Mouse (Mus musculus): ENCODE measurements around the gene Cdsn.
A peak's percentile ranks its signal among the peaks of the same experiment; 100 is the strongest.

The Cdsn gene

DNA sequence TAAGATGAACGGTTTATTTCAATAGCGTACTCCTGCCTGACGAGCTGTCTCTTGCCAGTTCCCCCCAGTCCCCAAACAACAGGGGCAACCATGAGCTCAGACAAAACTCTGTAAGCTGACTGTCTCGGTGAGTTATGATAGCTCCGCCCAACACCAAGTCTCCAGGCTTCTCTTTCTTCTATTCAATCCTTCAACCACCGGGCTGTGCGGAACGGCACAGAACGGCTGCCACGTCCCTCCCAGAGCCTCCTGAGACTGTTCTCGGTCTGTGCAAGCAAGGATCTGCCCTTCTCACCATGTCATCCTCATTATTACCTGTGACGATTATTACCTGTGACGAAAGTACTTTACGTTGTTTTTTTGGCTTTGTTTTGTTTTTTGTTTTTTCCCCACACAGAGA, 18.9 kb downstream of the Cdsn start:
- no peak for DNase-seq (ENCODE audit: low read depth, low spot score)

DNA sequence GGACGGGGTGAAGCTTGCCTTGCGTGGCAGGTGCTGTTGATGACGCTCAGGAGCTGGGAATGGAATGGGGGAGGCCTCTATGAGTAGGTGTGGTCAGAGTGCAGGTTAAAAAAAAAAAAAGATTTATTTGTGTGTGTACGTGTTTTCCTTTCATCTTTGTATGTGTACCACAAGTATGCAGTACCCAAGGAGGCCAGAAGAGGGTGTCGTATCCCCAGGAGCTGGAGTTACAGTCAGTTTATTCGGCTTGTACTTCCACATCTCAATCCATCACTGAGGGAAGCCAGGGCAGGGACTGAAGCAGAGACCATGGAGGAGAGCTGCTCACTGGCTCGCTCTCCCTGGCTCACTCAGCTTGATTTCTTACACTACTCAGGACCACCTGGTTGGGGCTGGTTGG, 19.5 kb downstream of the Cdsn start:
- no peak for DNase-seq (ENCODE audit: low read depth, low spot score)

- DNase-seq (ENCODE audit: low read depth, low spot score), result peak; percentile 88
These were observed 26.3 kb downstream of the Cdsn start for GRCm38 (mm10) chr17:35578211-35578610.

DNA sequence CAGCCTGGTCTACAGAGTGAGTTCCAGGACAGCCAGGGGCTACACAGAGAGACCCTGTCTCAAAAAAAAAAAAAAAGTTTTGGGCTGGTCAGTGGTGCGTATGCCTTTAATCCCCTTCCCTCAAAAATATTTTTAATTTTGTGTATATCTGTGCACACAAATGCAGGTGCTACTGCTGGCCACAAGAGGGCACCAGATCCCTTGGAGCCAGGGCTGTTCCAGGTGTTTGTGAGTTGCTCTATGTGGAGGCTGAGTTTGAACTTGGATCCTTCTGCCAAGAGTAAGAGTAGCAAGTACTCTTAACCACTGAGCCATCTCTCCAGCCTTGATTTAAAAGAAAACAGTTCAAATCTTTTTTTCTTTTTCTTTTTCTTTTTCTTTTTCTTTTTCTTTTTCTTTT, 31.0 kb downstream of the Cdsn start:
- DNase-seq (ENCODE audit: low read depth, low spot score), result no peak

DNA sequence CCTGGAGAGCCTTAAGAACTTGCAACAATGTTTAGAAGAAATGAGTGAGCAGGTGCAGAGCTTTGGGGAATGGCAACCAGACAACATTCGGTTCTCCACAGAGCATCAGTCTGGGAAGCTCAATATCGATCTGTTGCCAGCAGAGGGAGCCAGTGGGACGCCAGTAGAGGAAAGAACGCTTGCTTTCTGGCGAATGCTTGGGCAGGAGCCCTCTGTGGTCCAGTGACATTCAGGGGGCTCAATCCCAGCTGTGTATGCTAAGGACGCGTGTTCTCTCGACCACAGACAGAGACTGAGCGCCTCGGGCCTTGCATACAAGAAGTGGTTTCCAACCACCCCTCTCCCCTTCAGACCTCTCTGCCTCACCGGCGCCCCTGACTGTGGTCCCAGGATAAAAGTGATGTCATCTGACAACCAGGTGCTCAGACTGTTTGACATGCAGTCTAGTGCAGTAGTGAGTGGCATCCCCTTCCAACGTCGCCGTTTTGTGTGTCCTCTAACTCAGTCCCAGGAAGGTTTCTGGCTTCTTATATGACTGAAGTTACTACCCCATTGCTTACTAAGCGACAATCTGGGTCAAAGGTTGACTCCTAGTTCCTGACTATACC, 32.5 kb downstream of the Cdsn start:
- peak; percentile 74 for DNase-seq (ENCODE audit: low read depth, low spot score)

DNA sequence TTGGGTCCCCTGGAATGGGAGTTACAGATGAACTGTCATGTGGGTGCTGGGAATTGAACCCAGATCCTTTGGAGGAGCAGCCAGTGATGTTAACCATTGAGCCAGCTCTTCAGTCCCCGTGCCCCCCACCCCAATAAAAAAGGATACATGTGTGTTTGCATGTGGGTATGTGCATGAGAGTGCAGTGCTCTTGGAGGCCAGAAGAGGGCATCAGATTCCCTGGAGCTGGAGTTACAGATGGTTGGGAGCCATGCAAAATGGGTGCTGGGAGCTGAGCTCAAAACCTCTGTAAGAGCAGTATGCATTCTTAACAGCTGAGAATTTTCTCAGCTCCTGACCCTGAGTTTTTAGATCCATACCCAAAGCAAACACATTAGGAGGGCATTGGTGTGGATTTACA, 35.4 kb downstream of the Cdsn start:
- DNase-seq (ENCODE audit: low read depth, low spot score), result no peak

DNA sequence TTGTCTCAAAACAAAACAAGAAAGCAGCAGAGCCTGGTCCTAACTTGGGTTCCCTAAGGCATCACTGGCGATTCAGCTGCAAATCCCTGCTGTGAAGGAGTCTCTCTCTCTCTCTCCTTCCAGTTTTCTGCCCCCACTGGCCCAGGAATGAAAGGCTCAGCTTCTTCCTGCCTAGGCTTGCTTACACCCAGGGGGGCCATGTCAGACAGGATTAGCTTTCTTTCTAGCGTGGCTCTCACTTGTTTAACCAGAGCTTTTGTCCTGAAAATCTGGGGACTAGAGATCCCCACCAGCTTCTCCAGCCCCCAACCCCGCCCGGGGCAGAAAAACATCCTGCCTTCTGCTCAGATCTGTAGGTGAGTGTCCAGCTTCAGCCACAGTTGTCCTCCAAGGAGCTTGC, 36.5 kb downstream of the Cdsn start:
- no peak for DNase-seq (ENCODE audit: low read depth, low spot score)

- peak; percentile 69 for DNase-seq (ENCODE audit: low read depth, low spot score)
These were observed 38.7 kb downstream of the Cdsn start for GRCm38 (mm10) chr17:35590410-35591218.

DNA sequence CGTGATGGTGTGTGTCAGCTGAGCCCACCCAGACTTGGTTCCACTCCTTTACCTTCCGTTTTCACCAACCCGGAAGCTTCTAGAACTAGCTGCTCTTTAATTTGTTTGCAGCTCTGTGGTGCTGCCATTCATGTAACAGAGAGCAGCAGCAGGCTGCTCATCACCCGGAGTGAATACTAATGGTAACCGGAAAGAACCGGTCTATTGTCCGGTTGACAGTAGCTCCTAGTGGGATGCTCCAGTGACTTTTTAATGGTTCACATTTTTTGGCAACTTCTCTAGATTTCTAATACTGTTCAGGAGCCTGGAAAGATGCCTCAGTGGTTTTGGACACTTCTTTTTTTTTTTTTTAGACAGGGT, 39.3 kb downstream of the Cdsn start:
- no peak for DNase-seq (ENCODE audit: low read depth, low spot score)

DNA sequence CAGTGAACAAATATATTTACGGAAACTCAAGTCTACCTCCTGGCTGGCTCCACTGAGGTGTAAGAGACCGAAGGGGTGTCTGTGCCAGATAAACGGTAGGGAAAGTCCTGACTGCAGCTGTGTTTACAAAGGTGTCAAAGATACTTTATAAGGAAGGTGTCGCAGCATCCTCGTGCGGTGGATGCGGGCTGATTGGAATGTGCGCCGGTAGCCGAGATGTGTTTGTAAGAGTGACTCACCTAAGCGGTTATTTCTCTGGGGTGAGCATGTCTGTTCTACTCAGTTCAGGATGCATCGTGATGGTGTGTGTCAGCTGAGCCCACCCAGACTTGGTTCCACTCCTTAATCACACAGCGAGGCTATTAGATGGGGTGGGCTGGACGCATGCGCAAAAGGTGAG, 39.8 kb downstream of the Cdsn start:
- DNase-seq (ENCODE audit: low read depth, low spot score), result no peak

DNA sequence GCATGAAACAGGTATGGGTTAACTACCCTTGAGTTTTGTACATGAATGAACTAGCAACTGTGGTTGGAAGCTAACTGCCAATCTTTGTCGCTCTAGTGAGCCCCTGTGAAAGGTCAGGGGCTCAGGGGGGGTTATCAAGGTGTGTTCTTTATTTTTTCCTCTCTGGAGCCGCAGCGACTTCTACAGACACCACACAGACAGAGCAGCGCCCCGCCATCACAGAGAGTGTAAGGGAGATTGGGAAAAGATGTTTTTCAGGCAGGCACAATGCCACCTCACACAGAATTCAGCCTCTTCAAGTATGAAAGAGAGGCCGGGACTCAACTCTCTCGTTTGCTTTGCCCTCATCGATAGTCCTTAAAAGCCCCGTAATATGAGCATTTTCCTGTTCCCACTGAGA, 40.2 kb downstream of the Cdsn start:
- DNase-seq (ENCODE audit: low read depth, low spot score), result no peak

DNA sequence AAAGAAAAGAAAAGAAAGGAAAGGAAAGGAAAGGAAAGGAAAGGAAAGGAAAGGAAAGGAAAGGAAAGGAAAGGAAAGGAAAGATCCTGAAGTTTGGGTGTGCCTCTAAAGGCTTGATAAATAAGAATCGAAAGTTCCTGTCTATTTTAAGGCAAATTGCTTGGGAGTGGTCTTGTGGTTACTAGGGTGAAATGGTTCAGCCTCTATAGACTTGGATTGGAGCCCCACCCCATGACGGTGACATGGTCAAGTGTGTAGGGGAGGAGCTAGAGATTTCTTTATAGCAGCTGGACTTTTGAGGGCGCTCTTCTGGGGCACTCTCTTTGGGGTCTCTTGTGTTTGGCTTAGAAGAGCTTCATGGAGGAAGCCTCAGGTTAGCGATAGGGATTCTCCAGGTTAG, 41.9 kb downstream of the Cdsn start:
- DNase-seq (ENCODE audit: low read depth, low spot score), result no peak

DNA sequence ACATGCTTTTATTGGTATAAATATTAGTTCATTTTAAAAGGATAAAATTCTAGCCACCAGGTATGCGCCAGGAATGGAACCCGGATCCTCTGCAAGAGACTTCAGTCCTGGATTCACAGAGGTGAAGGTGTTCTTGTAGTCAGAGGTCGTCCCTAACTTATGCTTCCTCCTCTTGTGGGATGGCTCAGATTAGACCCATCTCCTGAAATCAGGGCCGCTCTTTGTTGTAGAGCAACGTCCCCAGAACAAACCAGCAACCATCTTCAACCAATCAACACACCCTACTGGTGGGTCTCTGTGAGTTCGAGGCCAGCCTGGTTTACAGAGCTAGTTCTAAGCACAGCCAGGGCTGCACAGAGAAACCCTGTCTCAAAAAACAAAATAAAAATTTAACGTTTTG, 42.5 kb downstream of the Cdsn start:
- DNase-seq (ENCODE audit: low read depth, low spot score), result no peak

DNA sequence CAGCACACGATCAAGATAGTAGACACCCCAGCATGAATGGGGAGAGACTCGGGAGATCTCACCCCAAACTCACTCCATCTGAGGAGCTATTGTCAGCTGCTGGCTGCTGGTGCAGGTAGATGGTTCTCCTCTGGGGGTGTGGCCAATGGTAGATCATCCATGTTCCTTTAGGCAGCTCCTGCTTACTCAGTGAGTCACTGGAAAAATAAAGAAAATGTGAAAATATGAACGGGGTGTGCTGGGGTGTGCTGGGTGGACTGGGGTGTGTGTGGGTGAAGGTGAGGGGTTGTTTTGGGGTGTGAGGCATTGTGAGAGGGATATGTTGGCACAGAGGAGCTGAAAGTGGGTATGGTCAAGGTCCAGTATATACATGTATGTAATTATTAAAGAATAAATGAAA, 45.5 kb downstream of the Cdsn start:
- no peak for DNase-seq (ENCODE audit: low read depth, low spot score)

- no peak for DNase-seq (ENCODE audit: low read depth, low spot score)
These were observed 49.3 kb downstream of the Cdsn start, which contains the start of gene Sfta2 for GRCm38 (mm10) chr17:35601249-35601648. Gene Sfta2 (plus strand): TSS chr17:35601549.

DNA sequence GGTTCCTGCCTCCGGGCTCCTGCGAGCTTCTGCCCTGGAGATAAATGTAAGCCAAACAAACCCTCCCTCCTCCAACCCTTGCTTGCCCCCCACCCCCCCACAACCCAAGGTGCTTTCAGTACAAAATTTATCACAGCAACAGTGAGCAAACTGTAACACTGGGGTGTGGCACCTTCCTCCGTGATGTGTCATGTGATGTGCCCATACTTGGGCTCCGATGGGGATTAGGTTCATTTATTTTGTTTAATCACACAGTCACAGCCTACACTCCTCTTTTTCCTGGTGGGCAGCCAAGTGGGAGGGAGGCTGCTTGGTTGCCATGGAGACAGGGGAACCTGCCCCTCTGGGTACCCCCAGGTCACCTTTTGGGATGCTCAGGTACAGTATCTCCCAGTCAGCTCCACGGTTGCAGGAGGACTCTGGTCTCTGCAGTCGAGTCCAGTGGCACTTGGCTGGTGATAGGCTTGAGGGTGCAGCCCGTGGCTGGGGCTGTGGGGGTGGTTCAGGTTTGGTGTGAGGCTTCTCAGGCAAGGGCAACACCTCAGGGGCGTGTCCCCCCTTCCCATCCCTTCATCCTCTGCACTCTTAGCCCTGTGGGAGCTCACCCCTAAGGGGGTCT, 49.9 kb downstream of the Cdsn start:
- no peak for DNase-seq (ENCODE audit: low read depth, low spot score)
